Mouse (Mus musculus) gastrocnemius, postnatal 14 days (tissue): ENCODE results near the gene Ddah1. TPM values are rescaled to one million over a fixed set of nuclear protein-coding genes. Genes with fewer than 3 reads are reported as not detected.

Experiments
- DNase-seq: peaks from one replicate; pipeline ENCODE4 v3.0.0; 2021; ENCODE audit warnings: mixed read lengths
- intact Hi-C: fragments of 180-260 bp; cut with DNase I; formaldehyde crosslinking; loops from one replicate; pipeline ENCODE4 v1.15.1; 2025; ENCODE audit warnings: low total_unique reads
- total RNA-seq, 2 experiments: library from RNA; stranded (reverse); gene quantifications; 2 replicates each; pipeline ENCODE4 v1.2.3; 2021

The Ddah1 gene
- total RNA-seq, 2 experiments from 2014 or later: 6.7 to 9.6 TPM

DNA sequence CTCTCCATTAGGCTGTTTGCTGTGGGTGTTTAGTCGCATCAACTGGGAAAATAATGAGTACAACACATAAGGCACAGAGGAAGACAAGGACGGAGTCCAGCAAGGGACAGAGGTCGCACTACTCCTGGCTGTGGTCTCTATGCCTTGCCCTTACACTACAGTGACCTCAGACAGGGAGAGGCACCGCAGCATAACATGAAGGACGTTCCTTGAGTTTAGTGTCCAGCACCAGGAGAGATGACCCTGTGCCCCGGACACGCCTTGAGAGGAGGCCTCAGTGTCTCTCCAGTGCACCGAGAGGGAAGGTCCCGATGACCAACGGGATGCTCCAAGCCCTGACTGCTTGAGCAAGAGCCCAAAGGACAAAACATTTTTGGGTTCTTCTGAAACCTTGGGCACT, 39.6 kb downstream of the Ddah1 start:
- intact Hi-C loops: no loop called here
- no peak for DNase-seq

DNA sequence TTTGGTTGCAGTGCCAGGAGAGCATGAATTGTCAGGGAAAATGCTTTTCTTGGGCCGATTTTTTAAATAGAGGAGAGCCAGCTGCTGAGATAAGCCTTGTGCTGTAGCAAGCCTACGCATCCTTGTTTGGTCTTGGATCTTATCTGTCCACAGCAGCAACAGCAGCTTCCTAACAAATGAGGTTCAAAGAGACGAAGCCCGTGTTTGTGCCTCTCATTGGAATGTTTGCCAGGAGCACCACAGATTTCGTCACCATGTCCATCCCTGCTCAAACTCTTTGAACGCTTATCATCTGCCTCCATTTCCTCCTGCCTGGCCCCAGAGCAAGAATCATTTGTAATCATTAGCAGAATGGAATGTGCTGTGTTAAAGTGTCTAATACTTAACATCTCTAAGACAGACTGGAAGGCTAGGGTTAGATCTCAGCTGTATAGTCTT, 40.3 kb downstream of the Ddah1 start:
- intact Hi-C loops: no loop called here

DNA sequence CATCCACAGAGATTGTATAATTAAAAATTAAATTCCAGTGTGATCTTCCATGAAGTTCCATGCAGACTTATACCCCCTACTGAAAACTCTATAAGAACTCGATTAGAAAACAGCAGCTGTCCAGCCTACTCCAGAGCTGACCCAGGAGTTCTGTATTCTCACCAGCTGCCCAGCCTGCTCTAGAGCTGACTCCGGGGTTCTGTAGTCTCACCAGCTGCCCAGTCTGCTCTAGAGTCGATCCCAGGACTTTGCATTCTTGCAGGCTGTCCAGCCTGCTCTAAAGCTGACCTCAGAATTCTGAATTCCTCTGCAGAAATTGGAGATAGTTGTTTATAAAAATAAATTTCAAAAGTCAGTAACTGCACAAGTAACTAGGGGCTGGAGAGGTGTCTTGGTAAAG, 40.9 kb downstream of the Ddah1 start:
- intact Hi-C loops: no loop called here
- no peak for DNase-seq

More for the DNA sequence above, 40.3 kb downstream of the Ddah1 start:
- DNase-seq: no peak

DNA sequence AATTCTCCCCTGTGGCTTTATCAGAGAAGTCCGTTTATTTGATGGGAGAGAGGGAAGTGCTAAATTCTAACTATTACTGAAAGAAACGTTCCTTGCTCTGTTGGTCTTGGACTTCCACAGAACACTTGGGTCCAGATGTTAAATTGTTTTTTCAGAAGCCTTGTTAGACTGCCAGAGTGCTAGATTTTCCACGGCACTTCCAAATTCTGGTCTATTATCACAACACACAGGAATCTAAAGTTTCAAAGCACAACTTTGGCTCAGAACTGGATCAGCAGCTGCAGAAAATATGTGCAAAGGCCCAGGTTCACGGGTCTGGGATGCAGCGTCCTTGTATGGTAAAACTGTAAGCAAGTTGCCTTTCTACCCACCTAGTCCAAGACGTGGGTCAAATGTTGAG, 43.6 kb downstream of the Ddah1 start:
- intact Hi-C loops: no loop called here
- DNase-seq: no peak

DNA sequence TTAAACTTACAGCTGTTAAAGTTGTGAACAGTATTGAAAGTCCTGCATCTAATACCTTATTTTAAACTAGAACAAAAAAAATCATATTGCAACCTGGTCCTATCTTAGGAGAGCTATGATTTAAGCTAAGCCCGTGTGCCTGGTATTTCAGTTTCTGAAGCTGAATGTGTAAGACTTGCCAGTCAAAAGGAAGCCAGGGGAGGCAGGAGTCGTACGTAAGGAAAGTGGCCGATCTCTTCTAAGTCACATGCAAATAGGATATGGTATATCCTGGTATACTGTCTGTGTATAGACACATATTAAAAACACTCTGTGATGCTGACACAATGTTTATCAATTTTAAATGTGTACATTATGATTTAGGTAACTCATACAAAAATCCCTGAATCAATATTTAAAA, 47.4 kb downstream of the Ddah1 start:
- no peak for DNase-seq
- intact Hi-C loops: no loop called here

DNA sequence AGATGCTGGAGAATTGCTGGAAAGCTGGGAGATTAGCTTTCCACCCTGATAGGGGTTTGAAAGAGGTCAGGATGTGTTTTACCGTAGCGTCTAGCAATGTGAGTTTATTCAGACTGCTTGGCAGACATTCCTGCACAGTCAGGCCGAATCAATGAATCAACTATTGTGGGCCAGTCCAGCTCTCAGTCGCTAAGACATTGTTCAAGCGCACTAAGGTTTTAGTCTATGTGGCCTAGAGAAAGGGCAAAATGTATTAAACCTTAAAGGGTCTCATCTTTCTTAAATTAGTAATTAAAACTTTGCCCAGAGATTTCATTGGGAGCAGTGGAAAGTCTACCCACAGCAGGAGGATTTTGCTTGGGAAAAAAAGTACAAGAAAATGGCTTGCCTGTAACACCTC, 48.0 kb downstream of the Ddah1 start:
- intact Hi-C loops: no loop called here
- no peak for DNase-seq

DNA sequence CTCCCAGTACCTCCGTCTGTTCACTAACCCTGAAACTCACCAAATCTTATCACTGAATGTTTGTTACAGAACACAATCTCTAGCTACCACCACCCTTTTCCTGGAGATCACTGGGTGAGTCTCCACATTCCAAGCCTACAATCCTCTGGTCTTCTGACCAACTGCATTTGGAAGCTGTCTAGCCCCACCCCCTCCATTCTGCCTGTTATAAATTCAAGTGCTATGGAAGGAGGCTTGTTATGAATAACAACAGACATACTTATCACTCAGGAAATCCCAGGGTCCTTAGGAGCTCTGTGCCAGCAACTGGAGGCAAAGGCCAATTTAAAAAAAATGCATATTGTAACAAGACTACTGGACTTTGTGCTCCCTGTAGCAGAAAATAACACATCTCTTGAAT, 58.3 kb downstream of the Ddah1 start:
- intact Hi-C loops: no loop called here

DNA sequence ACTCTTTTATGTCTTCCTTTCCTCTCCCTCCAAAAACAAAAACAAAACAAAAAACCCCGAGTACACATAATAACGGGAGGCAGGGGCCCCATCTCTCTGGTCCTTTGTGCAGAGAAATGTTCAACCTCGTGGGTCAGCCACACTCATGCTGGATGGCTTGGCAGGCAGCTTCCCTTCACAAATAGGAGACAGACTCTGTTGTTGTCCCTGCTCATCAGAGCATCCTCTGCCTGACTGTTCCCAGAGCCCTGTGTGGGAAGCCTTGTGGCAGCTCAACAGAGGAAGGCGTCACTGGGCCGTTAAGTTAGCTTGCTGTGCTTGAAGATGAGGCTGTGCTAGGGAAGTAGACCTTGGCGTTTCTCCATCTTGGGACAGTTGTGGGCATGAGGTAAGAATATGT, 58.8 kb downstream of the Ddah1 start:
- intact Hi-C loops: no loop called here
- DNase-seq: no peak

More for the DNA sequence above, 58.3 kb downstream of the Ddah1 start:
- DNase-seq: no peak

DNA sequence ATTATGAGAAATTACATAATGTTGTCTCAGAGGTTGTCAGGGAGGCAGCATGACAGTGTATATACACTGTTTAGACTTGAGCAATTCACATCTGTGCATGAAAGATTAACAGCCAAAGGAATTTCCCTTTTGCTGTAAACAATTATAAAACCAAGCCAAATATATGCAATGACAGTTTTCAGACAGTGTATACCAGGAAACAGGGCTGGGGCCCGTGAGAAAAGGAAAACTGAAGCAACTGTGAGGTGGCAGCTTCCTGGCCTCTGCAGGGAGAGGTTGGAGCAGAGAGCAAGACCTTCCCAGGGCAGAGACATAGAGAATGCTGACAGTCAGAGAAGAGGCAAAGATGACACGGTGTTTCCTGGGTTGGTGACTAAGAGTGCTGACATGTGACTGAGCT, 62.0 kb downstream of the Ddah1 start:
- intact Hi-C loops: no loop called here
- no peak for DNase-seq

DNA sequence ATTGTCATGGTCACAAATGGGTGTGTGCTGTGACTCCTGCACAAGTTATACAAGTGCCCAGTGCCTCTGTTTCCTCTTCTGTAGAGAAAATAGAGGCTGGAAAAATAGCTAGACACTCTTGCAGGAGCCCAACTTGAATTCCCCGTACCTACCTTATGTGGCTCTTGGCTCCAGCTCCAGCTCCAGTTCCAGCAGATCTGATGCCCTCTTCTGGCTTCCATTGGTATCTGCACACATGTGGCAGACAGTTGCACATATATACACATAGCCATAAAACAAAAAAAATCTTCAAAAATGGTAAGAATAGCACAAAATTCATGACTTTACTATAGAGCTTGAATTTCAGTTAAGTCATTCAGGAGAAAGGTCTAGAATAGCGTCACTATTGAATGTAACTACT, 62.5 kb downstream of the Ddah1 start:
- DNase-seq: no peak
- intact Hi-C loops: no loop called here

DNA sequence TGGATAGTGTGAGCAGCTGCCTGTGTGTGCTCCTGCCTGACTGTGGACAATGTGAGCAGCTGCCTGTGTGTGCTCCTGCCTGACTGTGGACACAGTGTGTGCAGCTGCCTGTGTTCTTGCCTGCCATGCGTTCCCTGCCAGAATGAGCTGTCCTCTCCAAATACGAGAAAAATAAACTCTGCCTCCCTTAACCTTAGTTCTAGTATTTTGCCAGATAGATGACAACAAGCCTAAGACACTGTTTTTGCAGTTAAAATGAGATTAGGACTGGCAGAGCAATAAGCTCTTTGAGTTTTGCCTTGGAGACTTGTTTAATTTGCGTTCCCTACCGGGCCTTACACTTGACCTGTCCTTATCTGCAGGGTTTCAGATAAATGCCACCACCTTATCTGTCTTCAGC, 63.7 kb downstream of the Ddah1 start:
- DNase-seq: no peak
- intact Hi-C loops: no loop called here

DNA sequence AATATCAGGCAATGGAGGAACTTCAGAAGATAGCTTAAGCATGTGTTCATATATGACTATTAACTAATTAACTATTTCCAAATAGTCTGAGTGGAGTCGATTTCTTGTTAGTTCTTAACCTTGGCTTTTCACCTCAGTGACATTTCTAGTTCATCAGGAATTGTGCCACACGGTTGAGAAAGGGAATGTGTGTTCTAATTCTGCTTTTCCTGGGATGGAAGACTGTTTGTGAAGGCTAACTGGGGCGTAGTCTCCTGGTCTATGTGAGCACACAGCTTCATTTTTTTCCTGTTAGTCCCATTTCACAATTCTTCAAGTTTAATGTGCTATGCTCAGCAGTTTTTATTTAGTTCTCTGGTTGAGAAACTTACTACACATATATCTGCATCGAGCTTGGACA, 65.2 kb downstream of the Ddah1 start:
- no peak for DNase-seq
- intact Hi-C loops: no loop called here

DNA sequence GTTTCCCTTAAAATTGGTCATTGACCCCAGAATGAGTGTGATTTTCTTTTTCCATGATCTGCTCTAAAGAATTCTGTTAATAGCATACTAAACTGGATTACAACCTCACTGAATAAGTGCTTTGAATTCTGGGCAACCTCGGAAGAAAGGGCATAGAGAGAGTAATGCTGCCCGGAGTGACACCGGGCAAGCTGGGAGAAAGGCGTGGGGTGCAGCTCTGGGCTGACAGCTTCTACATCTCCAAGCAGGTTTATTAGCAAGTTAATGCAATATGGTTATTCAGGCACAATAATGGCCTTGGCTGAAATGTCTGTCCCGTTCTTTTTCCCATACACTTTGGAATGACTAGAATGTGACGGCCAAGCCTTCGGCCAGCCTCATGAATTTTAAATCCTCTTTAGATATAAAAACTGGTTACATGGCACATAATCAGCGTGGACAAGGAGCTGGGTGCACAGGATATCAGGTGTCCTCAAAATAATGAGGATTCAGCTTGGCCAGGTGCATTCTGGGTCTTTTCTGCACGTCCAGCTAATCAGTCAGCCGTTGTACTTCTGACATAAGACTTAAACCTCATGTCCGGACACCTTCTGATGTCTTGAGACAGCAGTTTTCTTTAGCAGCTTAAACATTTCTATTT, 67.1 kb downstream of the Ddah1 start:
- intact Hi-C loops: no loop called here
- no peak for DNase-seq

DNA sequence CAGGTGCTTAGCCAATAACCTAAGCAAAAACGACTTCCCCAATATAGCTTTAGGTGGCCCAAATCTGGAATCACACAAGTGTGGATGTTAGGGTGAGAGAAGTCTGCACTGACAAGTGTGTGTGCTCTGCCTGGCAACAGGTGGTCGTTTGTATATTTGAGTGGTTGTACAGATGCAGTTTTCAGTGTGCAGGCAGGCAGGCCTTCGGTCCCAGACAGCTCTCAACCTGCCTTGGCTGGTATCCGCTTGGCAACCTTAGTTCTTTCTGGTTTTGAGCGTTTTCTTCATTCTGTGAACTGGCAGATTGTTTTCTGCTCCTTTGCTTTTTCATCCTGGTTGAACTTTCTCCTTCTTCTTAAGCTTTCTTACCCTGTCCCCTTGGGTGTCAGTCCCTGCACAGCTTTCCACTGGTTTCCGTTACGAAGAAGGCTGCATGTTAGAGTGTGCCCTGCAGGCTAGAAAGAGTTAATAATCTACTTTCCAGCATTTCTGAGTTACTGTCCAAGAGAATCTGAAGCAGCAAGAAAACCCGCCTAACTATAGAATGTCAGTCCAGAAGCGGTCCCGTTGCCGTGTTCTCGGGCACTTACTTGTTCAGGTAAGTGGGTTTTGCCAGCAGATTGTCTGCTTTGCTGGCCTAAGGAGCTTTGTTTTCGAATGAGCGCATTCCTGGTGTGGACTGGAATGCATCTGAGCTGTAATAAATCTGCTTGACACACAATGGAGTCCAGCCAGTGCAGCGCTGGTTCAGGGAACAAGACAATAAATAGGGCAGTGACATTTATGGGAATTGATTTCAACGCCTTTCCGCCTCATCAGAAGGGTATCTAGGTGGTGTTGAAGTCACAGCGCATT, 68.9 kb downstream of the Ddah1 start:
- peak; percentile 19 for DNase-seq
- intact Hi-C loops: no loop called here

DNA sequence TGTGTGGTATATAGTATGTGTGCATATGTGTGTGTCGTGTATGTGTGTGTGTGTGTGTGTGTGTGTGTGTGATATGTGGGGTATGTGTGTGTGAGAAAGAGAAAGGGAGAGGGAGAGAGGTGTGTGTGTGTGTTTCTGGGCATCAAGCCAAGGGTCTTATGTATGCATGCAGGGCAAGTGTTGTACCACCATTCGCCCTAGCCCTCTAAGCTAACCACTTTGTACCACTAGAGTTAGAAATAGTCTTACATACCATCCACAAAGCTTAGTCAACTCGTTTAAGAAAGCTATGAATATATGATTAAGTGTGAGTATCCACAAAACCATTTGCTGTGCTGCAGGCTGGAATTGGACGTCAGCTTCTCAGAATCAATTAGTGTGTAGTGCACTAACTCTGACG, 70.4 kb downstream of the Ddah1 start:
- intact Hi-C loops: no loop called here
- DNase-seq: no peak

DNA sequence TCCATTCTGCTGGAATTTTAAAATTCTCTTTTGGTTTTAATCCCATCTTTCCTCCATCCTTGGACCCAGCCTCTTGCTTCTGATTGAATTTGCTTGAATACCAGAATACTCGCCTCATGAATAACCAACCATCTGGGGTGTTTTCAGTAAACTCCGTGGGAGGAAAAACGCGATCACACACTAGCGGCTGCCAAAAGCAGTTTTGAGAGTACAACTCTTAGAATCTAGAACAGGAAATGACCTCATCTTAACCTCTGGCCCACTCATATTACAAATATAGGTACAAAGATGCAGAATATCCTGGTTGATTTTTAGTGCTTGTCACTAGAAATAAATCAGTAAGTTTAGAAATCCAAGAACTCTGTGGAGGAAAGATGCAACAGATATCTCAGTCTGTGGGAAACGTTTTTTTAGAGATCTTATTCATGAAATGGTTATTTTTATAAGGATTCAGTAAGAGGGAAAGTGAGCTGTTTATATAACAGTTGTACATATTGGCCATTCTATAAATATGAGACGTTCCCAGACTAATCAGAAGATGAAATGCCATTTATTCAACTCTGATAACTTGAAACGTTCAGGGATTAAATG, 75.6 kb downstream of the Ddah1 start:
- intact Hi-C loops: no loop called here
- peak; percentile 38 for DNase-seq

DNA sequence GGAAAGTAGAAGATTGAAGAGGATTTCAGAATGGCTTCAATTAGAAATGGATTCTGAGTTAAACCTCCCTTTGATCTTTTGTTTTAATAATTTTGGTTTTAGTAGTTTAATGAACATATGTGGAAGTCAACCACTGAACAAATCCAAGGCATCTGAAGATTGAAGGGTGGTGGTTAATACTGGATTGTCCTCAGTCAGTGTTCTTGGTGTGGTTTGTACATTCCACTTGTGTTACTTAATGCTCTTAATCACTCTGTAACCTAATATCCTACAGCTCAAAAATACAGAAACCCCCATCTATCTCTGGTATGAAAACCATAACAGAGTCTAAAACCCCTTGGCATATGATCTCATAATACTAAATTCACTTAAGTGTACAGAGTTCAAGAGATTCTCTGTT, 79.8 kb downstream of the Ddah1 start:
- DNase-seq: no peak
- intact Hi-C loops: no loop called here

DNA sequence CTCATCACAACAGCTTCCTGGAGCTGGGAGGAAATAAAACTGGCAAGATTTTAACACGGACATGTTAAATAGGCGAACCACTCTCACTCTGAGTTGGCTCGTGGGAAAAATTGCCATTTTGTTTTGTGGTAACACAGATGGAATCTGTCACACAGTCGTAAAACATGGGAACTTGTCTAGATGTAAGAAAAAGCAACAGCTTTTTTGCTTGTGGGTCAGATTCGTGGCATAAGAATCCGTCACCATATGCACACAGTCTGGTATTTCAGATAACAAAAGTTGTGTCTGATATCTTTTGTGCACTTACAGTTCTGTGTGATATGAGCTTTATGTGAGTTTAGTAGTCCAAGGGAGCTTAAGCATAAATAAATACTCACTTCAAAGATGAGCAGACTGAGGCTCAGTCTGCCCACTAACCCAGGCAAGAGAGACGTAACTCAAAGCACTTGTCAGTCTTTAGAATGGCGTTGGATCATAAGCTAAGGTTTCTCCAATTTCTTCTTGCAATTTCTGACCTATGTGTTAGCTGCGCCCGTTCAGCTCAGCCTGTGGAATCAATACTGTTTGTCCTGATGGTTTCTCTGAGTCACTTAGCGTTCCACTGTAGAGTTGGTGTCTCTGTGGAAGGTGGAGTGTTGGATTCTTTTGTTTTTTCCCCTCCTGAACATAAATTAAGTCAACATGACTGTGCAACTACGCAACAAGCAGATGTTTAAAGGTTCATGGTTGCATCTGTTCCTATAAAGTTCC, 83.7 kb downstream of the Ddah1 start:
- intact Hi-C loops: no loop called here
- no peak for DNase-seq

DNA sequence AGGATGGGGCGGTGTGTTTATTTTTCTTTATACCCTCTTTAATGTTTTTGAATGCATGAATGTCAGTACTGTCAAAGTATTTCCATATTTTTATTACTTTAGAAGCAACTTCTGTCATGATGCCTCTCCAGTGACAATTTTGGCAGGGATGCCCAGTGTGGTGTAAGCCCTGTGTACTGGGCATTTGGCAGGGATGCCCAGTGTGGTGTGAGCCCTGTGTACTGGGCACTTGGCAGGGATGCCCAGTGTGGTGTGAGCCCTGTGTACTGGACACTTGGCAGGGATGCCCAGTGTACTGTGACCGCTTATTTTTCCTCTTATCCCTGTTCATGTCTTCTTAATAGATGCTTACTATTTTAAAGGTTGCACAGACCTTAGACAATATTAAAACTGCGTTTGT, 85.4 kb downstream of the Ddah1 start:
- peak; percentile 44 for DNase-seq
- intact Hi-C loops: no loop called here

DNA sequence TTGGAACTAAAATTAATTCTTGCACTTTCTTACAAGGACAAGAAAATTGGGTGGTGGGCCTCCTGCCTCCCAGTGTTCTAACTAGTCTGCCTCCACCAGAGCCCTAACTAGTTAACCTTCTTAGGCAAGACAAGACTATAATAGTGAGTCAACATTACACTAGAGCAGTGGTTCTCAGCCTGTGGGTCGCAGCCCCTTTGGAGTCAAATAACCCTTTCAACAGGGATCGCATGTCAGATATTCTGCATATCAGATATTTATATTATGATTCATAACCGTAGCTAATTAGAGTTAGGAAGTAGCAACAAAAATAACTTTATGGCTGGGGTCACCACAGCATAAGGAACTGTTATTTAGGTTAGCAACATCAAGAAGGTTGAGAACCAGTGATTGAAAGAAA, 86.4 kb downstream of the Ddah1 start:
- no peak for DNase-seq
- intact Hi-C loops: no loop called here
